Mouse (Mus musculus) kidney, adult 11 months (tissue): Measurements from ENCODE around the gene Sh2d3c.

Experiments used
- DNase-seq: peaks from one replicate; pipeline ENCODE4 v3.0.0; 2022

Sh2d3c gene

GRCm38 (mm10) chr2:32720681-32721229, at the start of gene Sh2d3c:
Gene Sh2d3c (plus strand): TSS chr2:32721055.
- no peak for DNase-seq

- peak; percentile 42 for DNase-seq
Measured at GRCm38 (mm10) chr2:32671147-32671546, 49.7 kb upstream of the Sh2d3c start.

GRCm38 (mm10) chr2:32671907-32672595, 48.8 kb upstream of the Sh2d3c start:
- DNase-seq: no peak

- DNase-seq: peak; percentile 63
Measured at GRCm38 (mm10) chr2:32673176-32673917, 47.5 kb upstream of the Sh2d3c start.

GRCm38 (mm10) chr2:32676821-32677220, 44.0 kb upstream of the Sh2d3c start:
- no peak for DNase-seq

- no peak for DNase-seq
Measured at GRCm38 (mm10) chr2:32677683-32678082, 43.2 kb upstream of the Sh2d3c start.

- DNase-seq: no peak
Measured at GRCm38 (mm10) chr2:32680051-32680451, 40.8 kb upstream of the Sh2d3c start.

GRCm38 (mm10) chr2:32680961-32681650, 39.7 kb upstream of the Sh2d3c start:
- DNase-seq: no peak

- DNase-seq: no peak
Measured at GRCm38 (mm10) chr2:32681754-32682153, 39.1 kb upstream of the Sh2d3c start.

GRCm38 (mm10) chr2:32682721-32683417, 38.0 kb upstream of the Sh2d3c start:
- DNase-seq: no peak

- no peak for DNase-seq
Measured at GRCm38 (mm10) chr2:32683701-32684100, 37.2 kb upstream of the Sh2d3c start.

- no peak for DNase-seq
Measured at GRCm38 (mm10) chr2:32684681-32685428, 36.0 kb upstream of the Sh2d3c start.

- DNase-seq: no peak
Measured at GRCm38 (mm10) chr2:32685807-32686206, 35.0 kb upstream of the Sh2d3c start.

GRCm38 (mm10) chr2:32686640-32687039, 34.2 kb upstream of the Sh2d3c start:
- no peak for DNase-seq

- no peak for DNase-seq
Measured at GRCm38 (mm10) chr2:32687562-32687961, 33.3 kb upstream of the Sh2d3c start.

- DNase-seq: peak; percentile 84
Measured at GRCm38 (mm10) chr2:32689420-32689819, 31.4 kb upstream of the Sh2d3c start.

- no peak for DNase-seq
Measured at GRCm38 (mm10) chr2:32691041-32691440, 29.8 kb upstream of the Sh2d3c start.

- DNase-seq: no peak
Measured at GRCm38 (mm10) chr2:32692496-32692895, 28.4 kb upstream of the Sh2d3c start.

- DNase-seq: peak; percentile 78
Measured at GRCm38 (mm10) chr2:32693282-32693681, 27.6 kb upstream of the Sh2d3c start.

- peak; percentile 94 for DNase-seq
Measured at GRCm38 (mm10) chr2:32693823-32694411, 26.9 kb upstream of the Sh2d3c start.

- no peak for DNase-seq
Measured at GRCm38 (mm10) chr2:32694691-32695090, 26.2 kb upstream of the Sh2d3c start.

GRCm38 (mm10) chr2:32699680-32700079, 21.2 kb upstream of the Sh2d3c start:
- DNase-seq: no peak
